Mouse (Mus musculus) E14TG2a.4 (cell line): ENCODE measurements around the gene Stxbp5l.
A peak's percentile ranks its signal among the peaks of the same experiment; 100 is the strongest.
"Not testable (repeated sequence)": the region's sequence is repeated elsewhere in the genome, so short reads cannot be mapped to it uniquely, and the experiment has no call there.

ENCODE experiments used
- H3K27me3 ChIP-seq: 2 replicates; pipeline ENCODE4 v1.6.1; 2014; ENCODE audit warnings: low read length, control low read depth; ENCODE audit not compliant: insufficient read depth
- H3K36me3 ChIP-seq: 2 replicates; pipeline ENCODE4 v1.6.1; 2014; ENCODE audit warnings: low read length, control low read depth; ENCODE audit not compliant: insufficient read depth
- H3K4me1 ChIP-seq: replicated peaks from 2 replicates; pipeline ENCODE4 v1.6.1; 2014; ENCODE audit warnings: low read depth, low read length, control low read depth
- H3K4me3 ChIP-seq: replicated peaks from 2 replicates; pipeline ENCODE4 v1.5.1; 2014; ENCODE audit warnings: mild to moderate bottlenecking, low read length
- H3K9me3 ChIP-seq: 2 replicates; pipeline ENCODE4 v1.6.1; 2014; ENCODE audit warnings: low read length, control low read depth
- CTCF ChIP-seq: conservative IDR thresholded peaks from 2 replicates; pipeline ENCODE4 v1.5.1; 2014; ENCODE audit warnings: low read length
- NANOG ChIP-seq: IDR thresholded peaks from 2 replicates; pipeline ENCODE4 v1.6.1; 2014; ENCODE audit warnings: borderline replicate concordance, low read length, mixed read lengths
- POU5F1 ChIP-seq: IDR thresholded peaks from 2 replicates; pipeline ENCODE4 v1.6.1; 2014; ENCODE audit warnings: low read length, borderline replicate concordance

Gene Stxbp5l

DNA sequence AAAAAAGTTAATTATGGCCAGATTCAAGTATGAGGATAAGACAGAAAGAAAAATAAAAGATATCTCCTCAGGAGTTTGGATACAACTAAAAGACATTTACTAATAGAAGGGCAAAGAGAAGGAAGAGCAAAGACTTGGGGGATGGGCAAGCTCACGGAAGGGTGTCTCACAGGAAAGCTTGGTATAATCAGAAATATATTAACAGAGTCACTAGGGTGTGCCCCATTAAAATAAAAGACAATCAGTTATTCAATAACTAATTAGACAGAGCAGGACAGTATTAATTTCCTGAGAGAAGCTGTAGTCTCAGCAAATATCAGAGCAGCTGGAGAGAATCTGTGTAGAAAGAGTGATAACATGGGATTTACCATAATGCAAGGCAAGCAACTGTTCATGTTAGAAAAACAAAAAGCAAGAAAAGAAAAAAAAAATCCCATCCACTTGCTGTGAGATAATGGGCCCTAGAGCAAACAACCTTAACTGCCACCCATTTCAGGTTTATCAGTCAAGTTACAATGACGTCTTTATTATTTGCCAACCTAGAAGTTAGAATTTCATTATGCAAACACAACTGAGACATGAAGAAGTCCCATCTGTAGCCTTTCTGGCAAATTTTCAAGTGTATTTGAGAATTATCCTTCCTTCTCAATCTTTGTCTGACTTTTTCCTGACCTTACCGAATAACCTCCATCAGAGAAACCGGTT lies 4.6 kb upstream of the Stxbp5l start:
- peaks cover 7% of the 10 kb centered on the region for H3K4me1 ChIP-seq
- H3K36me3 ChIP-seq = no peaks in the 10 kb centered on the region
- TF ChIP-seq POU5F1 = no peak
- TF ChIP-seq CTCF = no peak
- TF ChIP-seq NANOG = no peak
- no peak overlapping the region for H3K4me3 ChIP-seq
- peaks cover under 1% of the 10 kb centered on the region for H3K27me3 ChIP-seq
- no peaks in the 10 kb centered on the region for H3K9me3 ChIP-seq

GRCm38 (mm10) chr16:37384369-37384768 lies 393 bp downstream of the Stxbp5l start:
- TF ChIP-seq POU5F1 (no peak), NANOG (no peak), CTCF (no peak)

DNA sequence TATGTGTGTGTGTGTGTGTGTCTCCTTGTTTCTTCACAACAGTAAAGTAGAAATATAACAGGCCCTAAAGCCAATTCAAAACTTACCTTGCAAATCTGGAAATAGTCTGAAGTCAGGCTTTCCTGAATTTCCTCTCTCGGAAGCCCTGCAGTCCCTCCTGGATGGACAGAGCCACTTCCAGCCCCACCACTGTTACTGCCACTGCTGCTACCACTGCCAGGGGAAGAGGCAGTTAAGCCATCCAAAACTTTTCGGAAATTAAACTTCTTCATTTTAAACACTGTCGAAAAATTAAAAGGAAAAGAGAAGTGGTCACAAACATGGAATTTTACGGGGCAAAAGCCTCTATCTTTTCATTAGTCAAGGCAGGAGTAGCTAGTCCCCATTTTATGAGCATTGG lies 1.3 kb downstream of the Stxbp5l start:
- H3K27me3 ChIP-seq = peaks cover 15% of the 10 kb centered on the region
- peaks cover 7% of the 10 kb centered on the region for H3K4me1 ChIP-seq
- no peaks in the 10 kb centered on the region for H3K36me3 ChIP-seq
- TF ChIP-seq POU5F1 = no peak
- TF ChIP-seq CTCF = no peak
- TF ChIP-seq NANOG = no peak
- no peaks in the 10 kb centered on the region for H3K9me3 ChIP-seq
- H3K4me3 ChIP-seq = no peak overlapping the region

More at GRCm38 (mm10) chr16:37384369-37384768, 393 bp downstream of the Stxbp5l start:
- H3K27me3 ChIP-seq = peaks cover 15% of the 10 kb centered on the region
- H3K9me3 ChIP-seq = no peaks in the 10 kb centered on the region
- H3K4me1 ChIP-seq = peaks cover 7% of the 10 kb centered on the region
- no peaks in the 10 kb centered on the region for H3K36me3 ChIP-seq
- H3K4me3 ChIP-seq = peak overlapping the region; percentile 87

- no peaks in the 10 kb centered on the region for H3K9me3 ChIP-seq
- H3K4me1 ChIP-seq = no peaks in the 10 kb centered on the region
- no peak for TF ChIP-seq CTCF
- TF ChIP-seq POU5F1 = no peak
- TF ChIP-seq NANOG = no peak
- H3K36me3 ChIP-seq = no peaks in the 10 kb centered on the region
- no peak overlapping the region for H3K4me3 ChIP-seq
- no peaks in the 10 kb centered on the region for H3K27me3 ChIP-seq
Observed at GRCm38 (mm10) chr16:37372716-37373115, 12.0 kb downstream of the Stxbp5l start.

DNA sequence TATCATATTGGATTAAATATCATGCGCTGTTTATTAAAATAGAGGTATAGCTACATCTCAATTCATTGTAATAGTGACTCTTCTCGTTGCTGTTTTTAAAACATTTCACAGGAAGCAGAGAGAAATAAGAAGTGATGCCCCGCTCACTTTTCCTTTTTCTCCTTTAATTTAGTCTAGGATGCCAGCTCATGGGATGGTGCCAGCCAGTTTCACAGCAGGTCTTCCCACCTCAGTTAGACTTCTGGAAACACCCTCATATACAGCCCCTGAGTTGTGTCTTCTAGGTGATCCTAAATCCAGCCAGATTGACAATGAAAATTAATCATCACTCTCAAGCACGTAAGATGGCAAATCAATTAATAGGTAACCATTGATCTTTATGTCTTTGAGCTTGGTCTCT lies 17.3 kb downstream of the Stxbp5l start:
- TF ChIP-seq POU5F1 = no peak
- no peak for TF ChIP-seq NANOG
- TF ChIP-seq CTCF = no peak
- no peaks in the 10 kb centered on the region for H3K27me3 ChIP-seq
- no peaks in the 10 kb centered on the region for H3K36me3 ChIP-seq
- no peak overlapping the region for H3K4me3 ChIP-seq
- no peaks in the 10 kb centered on the region for H3K9me3 ChIP-seq
- H3K4me1 ChIP-seq = no peaks in the 10 kb centered on the region

DNA sequence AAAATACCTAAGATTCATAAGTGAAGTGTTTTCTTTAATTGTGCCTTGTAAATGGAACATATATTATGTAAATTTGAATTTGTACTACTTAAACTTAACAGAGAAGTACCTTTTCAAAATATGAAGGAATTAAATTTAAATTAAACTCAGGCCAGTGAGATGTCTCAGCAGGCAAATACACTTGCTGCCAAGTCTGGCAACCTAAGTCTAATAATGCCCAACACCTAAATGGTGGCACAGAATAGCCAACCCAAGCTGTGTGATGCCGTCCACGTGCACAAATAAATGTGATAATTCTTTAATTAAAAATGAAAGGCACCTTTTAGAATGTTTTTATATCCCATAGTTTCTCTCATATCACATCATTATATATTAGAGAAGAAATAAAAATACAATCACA lies 20.8 kb downstream of the Stxbp5l start:
- no peaks in the 10 kb centered on the region for H3K9me3 ChIP-seq
- H3K27me3 ChIP-seq = no peaks in the 10 kb centered on the region
- H3K36me3 ChIP-seq = no peaks in the 10 kb centered on the region
- no peak overlapping the region for H3K4me3 ChIP-seq
- H3K4me1 ChIP-seq = no peaks in the 10 kb centered on the region
- TF ChIP-seq CTCF (no peak), NANOG (no peak), POU5F1 (no peak)

DNA sequence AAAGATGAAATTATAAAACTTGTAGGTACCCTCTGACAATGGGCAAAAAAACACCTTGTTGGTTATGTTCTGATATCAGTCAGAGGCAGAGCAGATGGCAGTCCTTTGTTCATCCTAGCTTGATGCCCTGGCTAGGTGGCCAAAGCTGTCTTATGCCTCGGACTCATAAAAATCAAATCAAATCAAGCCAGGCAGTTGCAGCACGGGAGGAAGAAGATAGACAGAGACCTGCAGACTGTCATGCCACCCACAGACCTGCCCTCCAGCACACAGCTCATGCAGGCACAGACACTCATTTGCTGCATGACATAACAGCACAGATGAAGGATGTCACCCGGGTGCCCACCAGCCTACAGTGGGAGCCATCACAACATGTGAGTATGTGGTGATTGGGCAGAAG lies 29.1 kb downstream of the Stxbp5l start:
- no peaks in the 10 kb centered on the region for H3K9me3 ChIP-seq
- H3K36me3 ChIP-seq = no peaks in the 10 kb centered on the region
- no peak for TF ChIP-seq POU5F1
- TF ChIP-seq CTCF = no peak
- no peak for TF ChIP-seq NANOG
- no peaks in the 10 kb centered on the region for H3K4me1 ChIP-seq
- no peaks in the 10 kb centered on the region for H3K27me3 ChIP-seq
- no peak overlapping the region for H3K4me3 ChIP-seq

DNA sequence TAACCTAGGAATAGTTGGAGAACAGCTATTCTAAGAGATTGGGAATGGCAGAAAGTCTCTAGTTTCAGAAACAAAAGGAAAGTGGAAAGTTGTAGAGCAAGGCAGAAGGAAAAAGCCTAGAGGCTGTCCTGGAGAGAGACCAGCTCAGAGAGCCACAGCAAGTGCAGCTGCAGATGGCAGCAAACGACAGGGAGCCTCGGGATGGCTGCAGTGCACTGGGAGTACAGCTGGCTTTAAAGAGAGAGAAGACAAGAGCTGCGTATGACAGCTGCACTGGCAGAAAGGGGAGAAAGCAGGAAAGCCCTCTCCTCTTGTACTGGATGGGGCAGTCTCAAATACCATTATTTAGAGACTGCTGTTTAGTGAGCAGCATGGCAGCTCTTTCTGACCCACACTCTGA lies 37.7 kb downstream of the Stxbp5l start:
- Histone ChIP-seq H3K9me3 (no peaks in the 10 kb centered on the region), H3K36me3 (no peaks in the 10 kb centered on the region), H3K4me1 (no peaks in the 10 kb centered on the region), H3K27me3 (no peaks in the 10 kb centered on the region), H3K4me3 (no peak overlapping the region)
- TF ChIP-seq POU5F1 = no peak
- no peak for TF ChIP-seq CTCF
- TF ChIP-seq NANOG = no peak

DNA sequence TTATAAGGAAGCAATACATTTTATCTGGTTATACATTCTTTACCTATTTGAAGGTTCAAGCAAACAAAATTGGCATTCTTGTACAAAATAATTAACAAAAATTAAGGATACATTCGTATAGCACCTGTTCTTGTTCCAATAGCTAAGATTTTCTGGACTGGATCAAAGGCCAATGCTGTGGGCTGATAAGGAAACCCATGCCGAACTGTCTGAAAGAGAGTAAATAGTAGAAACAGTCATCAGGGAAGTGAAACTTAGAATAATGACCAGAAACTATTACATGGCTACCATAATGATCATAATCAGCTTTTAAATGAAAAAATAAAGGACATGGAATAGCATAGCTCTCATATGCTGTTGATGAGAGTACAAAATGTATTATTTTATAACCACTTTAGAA lies 39.8 kb downstream of the Stxbp5l start:
- TF ChIP-seq CTCF (no peak), POU5F1 (no peak), NANOG (no peak)
- Histone ChIP-seq H3K4me1 (no peaks in the 10 kb centered on the region), H3K36me3 (no peaks in the 10 kb centered on the region), H3K4me3 (no peak overlapping the region), H3K27me3 (no peaks in the 10 kb centered on the region), H3K9me3 (no peaks in the 10 kb centered on the region)

DNA sequence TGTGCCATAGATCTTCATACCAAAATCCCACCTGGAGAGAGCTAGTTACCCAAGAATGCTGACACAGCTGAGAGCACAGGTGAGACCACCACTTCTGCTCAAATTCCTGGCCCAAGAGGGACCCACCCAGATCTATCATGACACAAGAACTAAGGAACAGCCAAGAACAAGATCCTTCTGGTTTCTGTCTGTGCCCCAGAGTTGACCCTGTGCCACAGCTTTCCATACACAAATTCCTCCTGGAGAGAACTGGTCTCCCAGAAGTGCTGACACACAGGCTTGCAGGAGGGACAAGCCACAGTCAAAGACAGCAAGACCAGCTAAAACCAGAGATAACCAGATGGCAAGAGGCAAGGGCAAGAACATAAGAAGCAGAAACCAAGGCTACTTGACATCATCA lies 43.3 kb downstream of the Stxbp5l start:
- not testable (repeated sequence) for H3K36me3 ChIP-seq, H3K4me1 ChIP-seq, H3K27me3 ChIP-seq, H3K4me3 ChIP-seq, H3K9me3 ChIP-seq
